Mouse (Mus musculus) G1E (cell line): ENCODE results near the gene Aplnr. TPM values are rescaled to one million over a fixed set of nuclear protein-coding genes. Genes with fewer than 3 reads are reported as not detected.

Experiments
- ATAC-seq: 2 replicates; pipeline ENCODE4 v1.8.0; 2016; ENCODE audit warnings: mild to moderate bottlenecking; ENCODE audit not compliant: insufficient number of reproducible peaks, poor library complexity, low FRiP score, severe bottlenecking; ENCODE audit errors: extremely low read depth
- DNase-seq: peaks from one replicate; pipeline ENCODE4 v3.0.0; 2012; ENCODE audit warnings: low spot score
- H3K27me3 ChIP-seq: 2 replicates; pipeline ENCODE4 v1.6.1; 2012; ENCODE audit warnings: mild to moderate bottlenecking, low read length, inconsistent platforms; ENCODE audit not compliant: insufficient read depth
- H3K36me3 ChIP-seq: replicated peaks from 2 replicates; pipeline ENCODE3; 2012; ENCODE audit warnings: mild to moderate bottlenecking, inconsistent platforms
- H3K4me1 ChIP-seq: 2 replicates; pipeline ENCODE4 v1.6.1; 2012; ENCODE audit warnings: low read depth, low read length, inconsistent platforms, mixed read lengths; ENCODE audit not compliant: insufficient read depth
- H3K4me3 ChIP-seq: 2 replicates; pipeline ENCODE4 v1.5.1; 2012; ENCODE audit warnings: low read depth, mild to moderate bottlenecking, inconsistent platforms, low read length, moderate library complexity, mixed read lengths
- H3K9me3 ChIP-seq: replicated peaks from 2 replicates; pipeline ENCODE4 v1.6.1; 2012; ENCODE audit warnings: inconsistent platforms
- CTCF ChIP-seq: IDR thresholded peaks from 2 replicates; pipeline ENCODE4 v1.5.1; 2012; ENCODE audit warnings: low read depth, low read length, inconsistent platforms, mixed read lengths
- GATA1 ChIP-seq: IDR thresholded peaks from 2 replicates; pipeline ENCODE4 v1.6.1; 2012; ENCODE audit warnings: borderline replicate concordance, low read length, inconsistent platforms, mixed read lengths
- GATA2 ChIP-seq: IDR thresholded peaks from 2 replicates; pipeline ENCODE4 v1.6.1; 2012; ENCODE audit warnings: low read depth, low read length, inconsistent platforms, borderline replicate concordance
- POLR2AphosphoS5 ChIP-seq: IDR thresholded peaks from 2 replicates; pipeline ENCODE4 v1.6.1; 2012; ENCODE audit warnings: low read depth, low read length, inconsistent platforms; ENCODE audit not compliant: insufficient replicate concordance
- TAL1 ChIP-seq: conservative IDR thresholded peaks from 2 replicates; pipeline ENCODE4 v1.6.1; 2012; ENCODE audit warnings: low read depth, low read length, inconsistent platforms, mixed read lengths
- polyA plus RNA-seq: library from polyadenylated mRNA; stranded (reverse); fragments of >175 nt; gene quantifications from 2 replicates; pipeline ENCODE4 v1.2.3, GENCODE M21; 2012
- total RNA-seq, 2 experiments: library from RNA; stranded (forward) in 1 of 2; stranded (reverse) in 1 of 2; fragments of 200-1000 nt in 1 of 2; fragments of >200 nt in 1 of 2; fragmentation: Nextera tagmentation in 1 of 2; gene quantifications; 2 replicates each; pipeline ENCODE4 v1.2.3; 2014 to 2017

Aplnr gene
- total and polyA plus RNA-seq, 3 experiments, result 0.22 TPM; not detected in 2

DNA sequence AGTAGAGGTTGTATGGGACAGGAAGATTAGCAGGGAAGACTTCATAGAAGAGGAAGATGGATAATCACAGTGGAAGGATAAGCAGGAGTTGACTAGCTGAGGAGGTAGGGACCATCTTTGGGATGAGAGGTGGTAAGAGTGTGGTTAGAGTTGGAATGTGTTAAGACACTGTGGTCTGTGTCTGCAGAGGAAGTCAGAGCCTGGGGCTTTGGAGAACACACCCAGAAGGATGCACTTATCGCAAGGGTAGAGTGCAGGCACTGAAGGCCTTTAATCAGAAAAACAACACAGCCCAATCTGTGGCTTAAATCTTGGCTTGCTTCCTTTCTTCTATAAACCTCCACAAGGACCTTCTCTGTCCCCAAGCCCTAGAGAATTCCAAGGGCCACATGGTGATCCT, 32.3 kb downstream of the Aplnr start:
- DNase-seq (no peak), ATAC-seq (no peak)
- Histone ChIP-seq H3K36me3 (no peaks in the 10 kb centered on the region), H3K4me3 (no peak overlapping the region), H3K9me3 (no peaks in the 10 kb centered on the region), H3K4me1 (no peaks in the 10 kb centered on the region), H3K27me3 (no peaks in the 10 kb centered on the region)
- no peak for TF ChIP-seq GATA1
- no peak for TF ChIP-seq GATA2
- TF ChIP-seq CTCF, result no peak

DNA sequence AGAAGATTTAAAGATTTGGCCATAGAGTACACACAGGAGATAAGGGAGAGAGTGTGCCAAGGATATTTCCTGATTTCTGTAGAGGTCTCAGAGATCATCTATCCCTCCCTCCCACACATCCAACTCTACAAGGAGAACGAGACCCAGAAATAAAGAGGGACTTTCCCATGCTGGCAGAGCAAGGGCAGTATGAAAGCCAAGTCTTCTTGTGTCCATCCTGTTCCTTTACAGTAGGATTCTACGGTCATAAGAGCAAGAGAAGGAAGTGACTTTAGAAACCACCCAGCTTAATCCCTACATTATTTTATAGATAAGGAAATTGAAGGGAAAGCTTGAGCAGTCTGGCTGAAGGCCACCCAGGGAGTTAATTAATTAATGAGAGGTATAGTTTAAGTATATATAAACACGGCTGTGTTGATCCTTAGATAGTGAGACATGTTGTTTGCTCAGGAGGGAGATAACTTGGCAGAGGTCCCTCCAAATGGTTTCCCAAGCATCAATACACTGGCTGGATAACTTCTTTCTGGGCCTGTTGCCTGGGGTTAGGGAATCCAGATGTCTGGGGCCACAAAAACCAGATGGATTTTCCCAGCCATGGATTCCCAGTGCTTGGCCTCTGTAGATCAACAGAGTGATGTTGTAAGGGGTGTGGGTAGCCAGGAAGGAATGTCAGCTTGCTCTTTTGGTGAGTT, 36.2 kb downstream of the Aplnr start:
- no peak overlapping the region for H3K4me3 ChIP-seq
- TF ChIP-seq POLR2AphosphoS5 (no peak), CTCF (no peak), GATA2 (no peak), GATA1 (no peak), TAL1 (no peak)
- H3K4me1 ChIP-seq, result no peaks in the 10 kb centered on the region
- no peak for DNase-seq
- ATAC-seq, result no peak
- no peaks in the 10 kb centered on the region for H3K9me3 ChIP-seq
- H3K36me3 ChIP-seq, result no peaks in the 10 kb centered on the region
- no peaks in the 10 kb centered on the region for H3K27me3 ChIP-seq

DNA sequence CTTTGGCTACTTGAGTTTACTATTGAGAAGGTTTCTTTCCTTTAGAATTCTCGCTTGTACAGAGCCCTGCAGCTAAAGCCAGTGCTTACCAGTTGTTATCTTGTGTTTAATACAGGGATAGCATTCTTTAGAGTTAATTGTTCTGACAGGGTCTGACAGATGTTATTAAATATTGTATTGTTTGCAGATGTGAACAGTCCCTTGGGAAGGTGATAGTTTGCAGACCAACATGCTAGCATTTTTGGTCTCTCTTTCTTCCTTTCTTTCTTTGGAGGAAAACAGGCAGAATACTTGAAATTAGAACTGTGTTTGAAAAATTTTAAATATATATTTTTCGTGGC, 36.7 kb downstream of the Aplnr start:
- no peak for ATAC-seq

DNA sequence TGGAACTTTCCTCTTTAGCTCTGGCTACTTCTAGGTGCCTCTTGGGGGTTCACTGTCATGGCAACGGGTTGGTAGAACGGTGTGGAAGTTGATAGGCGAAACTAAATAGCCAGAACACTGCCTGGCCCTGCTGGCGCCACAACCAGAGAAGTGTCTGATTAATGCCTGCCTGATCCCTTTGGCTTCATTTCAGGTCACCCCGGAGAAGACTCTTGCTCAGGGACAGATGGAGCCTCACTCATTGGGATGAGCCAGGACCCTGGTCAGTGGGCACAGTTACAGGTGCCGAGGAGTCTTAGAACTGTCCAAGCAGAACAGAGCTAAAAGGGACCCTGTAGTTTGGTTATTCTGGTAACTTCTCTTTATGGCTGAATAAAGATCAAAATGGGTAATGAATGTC, 37.5 kb downstream of the Aplnr start:
- TF ChIP-seq POLR2AphosphoS5 (no peak), GATA2 (no peak), TAL1 (no peak), CTCF (no peak), GATA1 (no peak)
- ATAC-seq (no peak), DNase-seq (no peak)
- Histone ChIP-seq H3K9me3 (no peaks in the 10 kb centered on the region), H3K36me3 (no peaks in the 10 kb centered on the region), H3K4me1 (no peaks in the 10 kb centered on the region), H3K27me3 (no peaks in the 10 kb centered on the region), H3K4me3 (no peak overlapping the region)

More for the DNA sequence above, 36.7 kb downstream of the Aplnr start:
- no peak for DNase-seq
- Histone ChIP-seq H3K27me3 (no peaks in the 10 kb centered on the region), H3K4me3 (no peak overlapping the region), H3K4me1 (no peaks in the 10 kb centered on the region), H3K9me3 (no peaks in the 10 kb centered on the region), H3K36me3 (no peaks in the 10 kb centered on the region)
- TF ChIP-seq TAL1, result no peak
- TF ChIP-seq POLR2AphosphoS5, result no peak
- no peak for TF ChIP-seq GATA2
- no peak for TF ChIP-seq CTCF
- no peak for TF ChIP-seq GATA1

DNA sequence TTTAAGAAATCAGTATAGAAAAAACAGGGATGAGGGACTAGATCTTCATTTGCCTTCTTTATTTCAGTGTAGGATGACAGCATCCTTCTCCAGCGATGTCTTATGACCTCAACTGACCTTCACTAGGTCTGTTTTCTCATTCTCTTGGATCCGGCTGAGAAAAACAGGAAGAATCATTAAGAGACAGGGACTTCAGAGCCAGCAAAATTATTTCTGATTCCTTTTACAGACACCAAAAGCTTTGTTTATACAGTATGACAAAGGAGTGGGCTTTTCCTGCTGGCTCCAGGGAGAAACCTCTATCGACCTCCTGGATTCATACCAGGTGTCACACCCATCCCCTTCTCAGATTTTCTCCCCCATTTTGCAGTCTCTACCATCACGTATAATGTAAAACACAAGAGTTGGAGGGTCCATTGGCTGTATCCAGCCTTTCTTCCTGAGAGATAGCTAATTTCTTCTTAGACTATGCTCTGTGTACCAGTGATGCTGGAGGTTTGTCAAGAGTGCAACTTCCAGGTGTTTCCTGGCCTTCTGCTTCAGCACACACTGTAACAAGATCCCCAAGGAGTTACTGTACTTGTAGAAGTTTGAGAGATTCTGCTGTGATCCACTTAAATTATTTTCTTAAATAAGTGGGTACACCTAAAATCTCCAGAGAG, 42.2 kb downstream of the Aplnr start:
- no peaks in the 10 kb centered on the region for H3K9me3 ChIP-seq
- no peaks in the 10 kb centered on the region for H3K4me1 ChIP-seq
- no peaks in the 10 kb centered on the region for H3K27me3 ChIP-seq
- H3K36me3 ChIP-seq, result no peaks in the 10 kb centered on the region
- H3K4me3 ChIP-seq, result no peak overlapping the region
- no peak for DNase-seq
- TF ChIP-seq POLR2AphosphoS5, result no peak
- no peak for TF ChIP-seq GATA2
- no peak for TF ChIP-seq GATA1
- no peak for TF ChIP-seq CTCF
- no peak for TF ChIP-seq TAL1
- no peak for ATAC-seq

DNA sequence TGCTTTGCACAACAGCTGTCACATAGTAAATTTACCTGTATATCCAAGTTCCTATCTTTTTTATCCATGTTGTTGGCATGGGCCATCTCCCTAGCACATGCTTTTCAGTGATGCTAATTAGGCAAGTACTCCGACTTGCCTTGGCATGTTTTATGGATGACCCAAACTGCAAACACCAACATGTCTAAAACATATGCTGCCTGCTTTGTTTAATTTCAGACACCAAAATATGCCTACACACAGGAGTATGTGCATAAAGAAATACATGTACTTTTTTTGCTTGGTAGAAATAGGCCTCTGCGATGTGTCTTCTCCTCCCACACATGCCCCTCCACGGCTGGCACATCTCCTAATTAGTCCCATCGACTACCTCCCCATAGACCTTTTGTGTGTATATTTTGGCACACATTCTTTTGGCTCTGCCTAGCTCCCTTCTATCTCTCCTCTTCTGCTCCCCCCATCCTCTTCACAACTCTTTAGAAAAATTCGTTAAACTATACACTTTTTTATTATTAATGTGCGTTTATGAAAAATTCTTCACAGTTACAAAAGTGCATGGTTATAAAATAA, 51.6 kb downstream of the Aplnr start:
- ATAC-seq (no peak), DNase-seq (no peak)
- Histone ChIP-seq H3K9me3 (no peaks in the 10 kb centered on the region), H3K4me1 (no peaks in the 10 kb centered on the region), H3K4me3 (no peak overlapping the region), H3K27me3 (no peaks in the 10 kb centered on the region), H3K36me3 (no peaks in the 10 kb centered on the region)
- TF ChIP-seq POLR2AphosphoS5 (no peak), GATA1 (no peak), TAL1 (no peak), CTCF (no peak), GATA2 (no peak)

Other genes with a start within 250 kb of the Aplnr start
- not detected in 2 replicates for gene Rtn4rl2, start 249.5 kb upstream of the Aplnr start, total RNA-seq (2014; fragmentation: Nextera tagmentation)
- gene Rtn4rl2, start 249.5 kb upstream of the Aplnr start, total RNA-seq (2017), result not detected in 2 replicates
- gene Rtn4rl2, start 249.5 kb upstream of the Aplnr start, polyA plus RNA-seq, result not detected in 2 replicates
- 116 and 137 TPM in 2 replicates for gene Slc43a3, start 199.6 kb upstream of the Aplnr start, total RNA-seq (2014; fragmentation: Nextera tagmentation)
- gene Slc43a3, start 199.6 kb upstream of the Aplnr start, total RNA-seq (2017), result 85.2 and 90.3 TPM in 2 replicates
- gene Slc43a3, start 199.6 kb upstream of the Aplnr start, polyA plus RNA-seq, result 13.5 and 15.4 TPM in 2 replicates
- not detected in 2 replicates for gene Prg2, start 155.8 kb upstream of the Aplnr start, total RNA-seq (2014; fragmentation: Nextera tagmentation)
- gene Prg2, start 155.8 kb upstream of the Aplnr start, total RNA-seq (2017), result 0.82 TPM in 1 of 2 replicates, not detected in the other
- gene Prg2, start 155.8 kb upstream of the Aplnr start, polyA plus RNA-seq, result not detected in 2 replicates
- gene Prg3, start 148.0 kb upstream of the Aplnr start, total RNA-seq (2014; fragmentation: Nextera tagmentation), result not detected in 2 replicates
- gene Prg3, start 148.0 kb upstream of the Aplnr start, total RNA-seq (2017), result 88.3 and 92.3 TPM in 2 replicates
- 0.42 and 0.70 TPM in 2 replicates for gene Prg3, start 148.0 kb upstream of the Aplnr start, polyA plus RNA-seq
- gene Ssrp1, start 99.0 kb upstream of the Aplnr start, total RNA-seq (2014; fragmentation: Nextera tagmentation), result 168 and 190 TPM in 2 replicates
- 304 and 315 TPM in 2 replicates for gene Ssrp1, start 99.0 kb upstream of the Aplnr start, total RNA-seq (2017)
- gene Ssrp1, start 99.0 kb upstream of the Aplnr start, polyA plus RNA-seq, result 54.9 and 111 TPM in 2 replicates
- gene P2rx3, start 98.8 kb upstream of the Aplnr start, total RNA-seq (2014; fragmentation: Nextera tagmentation), result 0.39 and 0.60 TPM in 2 replicates
- gene P2rx3, start 98.8 kb upstream of the Aplnr start, total RNA-seq (2017), result 0.05 and 0.06 TPM in 2 replicates
- not detected in 2 replicates for gene P2rx3, start 98.8 kb upstream of the Aplnr start, polyA plus RNA-seq
- 2.6 and 3.0 TPM in 2 replicates for gene Tnks1bp1, start 88.2 kb upstream of the Aplnr start, total RNA-seq (2014; fragmentation: Nextera tagmentation)
- gene Tnks1bp1, start 88.2 kb upstream of the Aplnr start, total RNA-seq (2017), result 1.7 and 2.8 TPM in 2 replicates
- gene Tnks1bp1, start 88.2 kb upstream of the Aplnr start, polyA plus RNA-seq, result 5.2 and 5.7 TPM in 2 replicates
- not detected in 2 replicates for gene Lrrc55, start 61.0 kb downstream of the Aplnr start, total RNA-seq (2014; fragmentation: Nextera tagmentation)
- 0.12 and 0.44 TPM in 2 replicates for gene Lrrc55, start 61.0 kb downstream of the Aplnr start, total RNA-seq (2017)
- not detected in 2 replicates for gene Lrrc55, start 61.0 kb downstream of the Aplnr start, polyA plus RNA-seq
- not detected in 2 replicates for gene Olfr987, start 203.1 kb downstream of the Aplnr start, total RNA-seq (2014; fragmentation: Nextera tagmentation)
- gene Olfr987, start 203.1 kb downstream of the Aplnr start, total RNA-seq (2017), result 0.06 and 0.27 TPM in 2 replicates
- gene Olfr987, start 203.1 kb downstream of the Aplnr start, polyA plus RNA-seq, result not detected in 2 replicates
- not detected in 2 replicates for gene Olfr988, start 227.0 kb downstream of the Aplnr start, total RNA-seq (2014; fragmentation: Nextera tagmentation)
- 0.76 TPM in 1 of 2 replicates, not detected in the other for gene Olfr988, start 227.0 kb downstream of the Aplnr start, total RNA-seq (2017)
- gene Olfr988, start 227.0 kb downstream of the Aplnr start, polyA plus RNA-seq, result not detected in 2 replicates